Mouse (Mus musculus): ENCODE measurements around the gene Abraxas2. TPM values are rescaled to one million over a fixed set of nuclear protein-coding genes. Genes with fewer than 3 reads are reported as not detected.

Gene Abraxas2
- polyA plus RNA-seq, 1 experiment from 2014 or later = 40.7 TPM

DNA sequence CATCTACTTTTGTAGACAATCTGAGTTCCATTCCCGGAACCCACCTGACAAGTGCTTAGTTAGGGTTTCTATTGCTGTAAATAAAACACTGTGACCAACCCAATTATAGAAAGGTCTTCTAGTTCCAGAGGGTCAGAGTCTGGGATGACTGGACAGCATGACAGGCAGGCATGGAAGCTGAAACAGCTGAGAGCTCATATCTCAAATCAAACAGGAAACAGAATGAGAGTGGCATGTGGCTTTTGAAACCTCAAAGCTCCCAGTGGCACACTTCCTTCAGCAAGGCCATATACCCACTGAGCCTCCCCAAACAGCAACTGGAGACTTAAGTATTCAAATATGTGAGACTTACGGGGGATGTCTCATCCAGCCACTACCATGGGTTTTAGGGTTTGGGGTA lies 14.0 kb downstream of the Abraxas2 start:
- Histone ChIP-seq H3K4me1 (ENCODE audit: control insufficient read depth, insufficient read depth, low read length) (no peaks in the 10 kb centered on the region), H3K27me3 (ENCODE audit: control insufficient read depth, insufficient read depth, low read length) (no peaks in the 10 kb centered on the region)
- ATAC-seq (ENCODE audit: insufficient number of reproducible peaks, low FRiP score, low TSS enrichment, low read depth) = no peak

DNA sequence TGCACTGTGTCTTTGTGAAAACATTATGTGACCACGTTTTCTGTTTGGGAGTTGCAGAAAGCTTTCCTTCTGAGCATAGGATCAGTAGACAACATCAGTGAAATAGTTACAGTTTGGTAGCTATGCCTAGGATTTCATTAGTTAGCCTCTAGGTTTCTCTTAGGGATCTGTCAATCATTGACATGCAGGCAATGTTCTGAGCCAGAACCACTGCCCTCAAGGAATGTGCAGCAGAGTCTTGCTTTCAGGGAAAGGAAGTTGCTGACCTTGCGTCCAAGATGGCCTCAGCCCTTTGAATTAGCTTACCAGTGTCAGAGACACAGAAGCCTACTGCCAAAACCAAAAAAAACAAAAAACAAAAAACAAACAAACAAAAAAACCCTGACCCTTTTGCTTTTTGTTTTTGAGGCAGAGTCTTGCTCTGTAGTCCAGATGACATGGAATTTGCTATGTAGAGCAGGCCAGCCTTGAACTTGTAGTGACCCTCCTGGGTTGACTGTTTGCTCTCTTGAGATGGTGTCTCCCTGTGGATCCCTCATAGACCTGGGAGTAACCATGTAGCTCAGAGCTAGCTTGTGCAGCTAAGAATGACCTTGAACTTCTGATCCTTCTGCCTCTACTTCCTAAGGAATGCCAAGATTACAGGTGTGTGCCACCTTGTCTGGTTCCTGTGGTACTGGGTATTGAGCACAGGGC lies 16.5 kb downstream of the Abraxas2 start:
- ATAC-seq (ENCODE audit: insufficient number of reproducible peaks, low FRiP score, low TSS enrichment, low read depth) = no peak
- H3K27me3 ChIP-seq (ENCODE audit: control insufficient read depth, insufficient read depth, low read length) = no peaks in the 10 kb centered on the region

More for the DNA sequence above, 14.0 kb downstream of the Abraxas2 start:
- H3K36me3 ChIP-seq (ENCODE audit: control insufficient read depth, insufficient read depth, low read length) = peaks cover 18% of the 10 kb centered on the region
- no peak for DNase-seq (ENCODE audit: low spot score)
- WGBS = 96% methylated on average over 2 of the region's 2 CpGs
- H3K9ac ChIP-seq (ENCODE audit: low read length) = no peak overlapping the region
- H3K4me2 ChIP-seq (ENCODE audit: low read depth, severe bottlenecking) = no peak overlapping the region
- no peak overlapping the region for H3K4me3 ChIP-seq (ENCODE audit: low read depth, low read length)
- no peaks in the 10 kb centered on the region for H3K9me3 ChIP-seq (ENCODE audit: control insufficient read depth, low read length)
- no peak overlapping the region for H3K27ac ChIP-seq (replicated peaks; ENCODE audit: low read depth, low read length)

DNA sequence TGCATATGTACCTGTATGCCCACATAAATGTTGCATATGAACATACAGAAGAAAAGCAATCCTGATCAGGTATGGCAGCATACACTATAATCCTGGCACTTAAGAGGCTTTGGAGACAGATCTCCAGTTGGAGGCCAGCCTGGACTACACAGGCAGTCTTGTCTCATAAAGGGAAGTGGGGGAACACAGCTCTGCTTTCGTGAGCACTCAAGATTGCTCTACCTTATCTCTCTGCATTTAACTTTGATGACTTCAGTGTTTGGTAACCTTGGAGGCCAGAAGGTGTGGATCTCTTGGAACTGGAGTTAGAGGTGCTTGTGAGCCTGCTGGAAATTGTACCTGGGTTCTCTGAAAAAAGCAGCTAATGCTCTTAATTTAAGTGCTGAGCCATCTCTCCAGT lies 21.3 kb downstream of the Abraxas2 start:
- ATAC-seq (ENCODE audit: insufficient number of reproducible peaks, low FRiP score, low TSS enrichment, low read depth) (no peak), DNase-seq (ENCODE audit: low spot score) (no peak)
- Histone ChIP-seq H3K4me1 (ENCODE audit: control insufficient read depth, insufficient read depth, low read length) (no peaks in the 10 kb centered on the region), H3K27ac (replicated peaks; ENCODE audit: low read depth, low read length) (no peak overlapping the region), H3K4me2 (ENCODE audit: low read depth, severe bottlenecking) (no peak overlapping the region), H3K4me3 (ENCODE audit: low read depth, low read length) (no peak overlapping the region), H3K9me3 (ENCODE audit: control insufficient read depth, low read length) (no peaks in the 10 kb centered on the region), H3K27me3 (ENCODE audit: control insufficient read depth, insufficient read depth, low read length) (no peaks in the 10 kb centered on the region), H3K9ac (ENCODE audit: low read length) (no peak overlapping the region), H3K36me3 (ENCODE audit: control insufficient read depth, insufficient read depth, low read length) (peaks cover 29% of the 10 kb centered on the region)
- 89% methylated on average over 1 of the region's 1 CpGs for whole genome bisulfite sequencing

More for the DNA sequence above, 16.5 kb downstream of the Abraxas2 start:
- H3K27ac ChIP-seq (replicated peaks; ENCODE audit: low read depth, low read length) = no peak overlapping the region
- WGBS = 91% methylated on average over 2 of the region's 2 CpGs
- H3K9me3 ChIP-seq (ENCODE audit: control insufficient read depth, low read length) = no peaks in the 10 kb centered on the region
- no peak for DNase-seq (ENCODE audit: low spot score)
- no peak overlapping the region for H3K4me2 ChIP-seq (ENCODE audit: low read depth, severe bottlenecking)
- H3K4me3 ChIP-seq (ENCODE audit: low read depth, low read length) = no peak overlapping the region
- no peak overlapping the region for H3K9ac ChIP-seq (ENCODE audit: low read length)
- no peaks in the 10 kb centered on the region for H3K4me1 ChIP-seq (ENCODE audit: control insufficient read depth, insufficient read depth, low read length)
- H3K36me3 ChIP-seq (ENCODE audit: control insufficient read depth, insufficient read depth, low read length) = peaks cover 16% of the 10 kb centered on the region

DNA sequence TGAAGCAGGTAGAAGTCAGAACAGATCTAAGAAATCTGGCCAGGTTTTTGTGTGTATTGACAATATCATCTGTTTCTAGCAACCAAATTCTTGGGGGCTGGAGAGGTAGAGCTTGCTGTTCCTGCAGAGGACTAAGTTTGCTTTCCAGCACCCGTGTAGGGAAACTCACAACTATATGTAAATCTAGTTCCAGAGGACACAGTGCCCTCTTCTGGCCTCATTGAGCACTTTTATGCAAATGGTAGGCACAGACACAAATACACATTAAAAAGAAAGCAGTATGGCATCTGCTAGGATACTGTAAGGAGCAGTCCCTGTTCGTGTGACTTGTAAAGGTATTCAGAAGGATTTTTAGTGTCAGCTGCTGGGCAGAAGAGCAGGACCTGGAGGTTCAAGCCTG lies 23.3 kb downstream of the Abraxas2 start:
- 76% methylated on average over 2 of the region's 2 CpGs for WGBS
- ATAC-seq (ENCODE audit: insufficient number of reproducible peaks, low FRiP score, low TSS enrichment, low read depth) (no peak), DNase-seq (ENCODE audit: low spot score) (no peak)
- Histone ChIP-seq H3K4me2 (ENCODE audit: low read depth, severe bottlenecking) (no peak overlapping the region), H3K9ac (ENCODE audit: low read length) (no peak overlapping the region), H3K27ac (replicated peaks; ENCODE audit: low read depth, low read length) (no peak overlapping the region), H3K36me3 (ENCODE audit: control insufficient read depth, insufficient read depth, low read length) (peaks cover 20% of the 10 kb centered on the region), H3K4me1 (ENCODE audit: control insufficient read depth, insufficient read depth, low read length) (no peaks in the 10 kb centered on the region), H3K9me3 (ENCODE audit: control insufficient read depth, low read length) (no peaks in the 10 kb centered on the region), H3K27me3 (ENCODE audit: control insufficient read depth, insufficient read depth, low read length) (no peaks in the 10 kb centered on the region), H3K4me3 (ENCODE audit: low read depth, low read length) (no peak overlapping the region)

DNA sequence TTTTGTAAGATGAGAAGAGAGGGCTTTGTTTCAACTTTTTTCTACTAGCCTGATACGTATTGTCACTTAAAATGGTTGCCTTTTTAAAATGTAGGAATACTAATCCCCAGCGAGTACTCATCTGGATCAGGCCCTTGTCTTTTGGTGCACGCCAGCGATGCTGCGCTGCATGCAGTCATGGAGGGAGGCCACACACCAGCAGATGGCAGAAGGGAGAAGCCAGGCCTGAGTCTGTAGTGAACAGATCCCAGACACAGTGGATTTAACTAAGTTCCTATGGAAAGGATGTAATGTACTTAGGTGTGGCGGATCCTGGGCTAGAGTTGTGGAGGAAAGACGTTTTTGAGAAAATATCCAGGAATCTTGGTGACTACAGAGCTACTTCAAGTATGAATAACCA lies 25.0 kb downstream of the Abraxas2 start:
- H3K36me3 ChIP-seq (ENCODE audit: control insufficient read depth, insufficient read depth, low read length) = peaks cover 18% of the 10 kb centered on the region
- ATAC-seq (ENCODE audit: insufficient number of reproducible peaks, low FRiP score, low TSS enrichment, low read depth) = no peak
- 94% methylated on average over 7 of the region's 7 CpGs for WGBS
- H3K4me3 ChIP-seq (ENCODE audit: low read depth, low read length) = no peak overlapping the region
- no peaks in the 10 kb centered on the region for H3K27me3 ChIP-seq (ENCODE audit: control insufficient read depth, insufficient read depth, low read length)
- no peak for DNase-seq (ENCODE audit: low spot score)
- H3K9me3 ChIP-seq (ENCODE audit: control insufficient read depth, low read length) = no peaks in the 10 kb centered on the region
- H3K9ac ChIP-seq (ENCODE audit: low read length) = no peak overlapping the region
- no peaks in the 10 kb centered on the region for H3K4me1 ChIP-seq (ENCODE audit: control insufficient read depth, insufficient read depth, low read length)
- no peak overlapping the region for H3K4me2 ChIP-seq (ENCODE audit: low read depth, severe bottlenecking)
- no peak overlapping the region for H3K27ac ChIP-seq (replicated peaks; ENCODE audit: low read depth, low read length)

DNA sequence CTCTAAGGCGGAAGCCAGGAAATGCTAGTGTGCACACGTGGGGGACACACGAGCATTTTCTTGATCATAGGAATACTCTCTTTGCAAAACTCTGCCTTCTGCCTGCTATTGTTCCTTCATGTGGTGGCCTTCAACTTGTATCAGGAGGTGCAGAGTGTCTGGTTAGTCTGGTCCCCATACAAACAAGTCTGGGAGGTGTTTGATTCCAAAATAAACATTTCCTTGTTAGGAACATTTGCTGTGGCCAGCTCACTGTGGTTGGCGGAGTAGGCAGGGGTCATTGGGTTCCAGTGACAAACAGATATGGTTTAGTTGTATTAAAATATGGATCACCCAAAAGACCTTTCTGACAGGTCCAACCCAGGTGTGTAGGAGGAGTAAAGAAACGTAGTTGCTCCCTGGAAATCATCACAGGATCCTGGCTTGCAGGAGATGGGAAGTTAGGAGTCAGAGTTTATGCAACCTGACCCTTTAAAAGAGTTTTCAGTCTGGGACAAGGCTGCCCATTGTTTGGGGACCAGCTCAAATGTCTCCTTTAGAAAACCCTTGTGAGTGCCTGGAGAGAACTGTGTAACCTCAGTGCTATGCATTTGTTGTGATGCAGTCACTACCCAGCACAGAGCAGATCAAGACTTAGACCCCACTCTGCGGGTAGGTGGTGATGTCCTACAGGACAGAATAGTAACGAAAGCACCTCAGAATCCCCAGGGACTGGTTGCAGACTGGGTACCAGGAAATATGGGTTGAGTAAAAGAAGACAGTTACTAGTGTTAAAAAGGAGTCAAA lies 28.2 kb downstream of the Abraxas2 start:
- Histone ChIP-seq H3K4me1 (ENCODE audit: control insufficient read depth, insufficient read depth, low read length) (no peaks in the 10 kb centered on the region), H3K4me2 (ENCODE audit: low read depth, severe bottlenecking) (no peak overlapping the region), H3K27me3 (ENCODE audit: control insufficient read depth, insufficient read depth, low read length) (no peaks in the 10 kb centered on the region), H3K4me3 (ENCODE audit: low read depth, low read length) (no peak overlapping the region), H3K9me3 (ENCODE audit: control insufficient read depth, low read length) (no peaks in the 10 kb centered on the region), H3K9ac (ENCODE audit: low read length) (no peak overlapping the region), H3K36me3 (ENCODE audit: control insufficient read depth, insufficient read depth, low read length) (peaks cover 7% of the 10 kb centered on the region; the same call in 1 of the 2 replicates), H3K27ac (replicated peaks; ENCODE audit: low read depth, low read length) (peak overlapping the region; percentile 68)
- 74% methylated on average over 7 of the region's 7 CpGs for WGBS
- ATAC-seq (ENCODE audit: insufficient number of reproducible peaks, low FRiP score, low TSS enrichment, low read depth) (no peak), DNase-seq (ENCODE audit: low spot score) (no peak)

DNA sequence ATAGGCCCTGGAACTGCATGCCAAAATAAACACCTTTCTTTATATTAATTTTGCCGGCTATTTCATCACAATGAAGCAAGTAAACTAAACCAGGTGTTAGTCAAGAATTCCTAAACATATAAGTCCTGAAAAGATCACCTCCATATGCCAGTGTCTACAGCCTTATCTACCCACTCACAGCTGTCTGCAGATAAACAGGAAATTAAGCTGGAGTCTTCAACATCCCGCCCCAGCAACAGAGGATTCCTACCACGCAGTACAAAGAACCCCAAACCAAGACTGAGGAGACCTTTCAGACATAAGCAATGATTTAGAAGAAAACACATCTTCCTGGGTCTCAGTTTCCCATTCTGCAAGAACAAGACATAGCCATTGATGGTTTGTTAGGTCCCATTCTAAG lies 29.0 kb downstream of the Abraxas2 start:
- Histone ChIP-seq H3K4me2 (ENCODE audit: low read depth, severe bottlenecking) (no peak overlapping the region), H3K9ac (ENCODE audit: low read length) (no peak overlapping the region), H3K27ac (replicated peaks; ENCODE audit: low read depth, low read length) (peak overlapping the region; percentile 65), H3K36me3 (ENCODE audit: control insufficient read depth, insufficient read depth, low read length) (peaks cover 7% of the 10 kb centered on the region; the same call in 1 of the 2 replicates), H3K9me3 (ENCODE audit: control insufficient read depth, low read length) (no peaks in the 10 kb centered on the region), H3K27me3 (ENCODE audit: control insufficient read depth, insufficient read depth, low read length) (no peaks in the 10 kb centered on the region), H3K4me1 (ENCODE audit: control insufficient read depth, insufficient read depth, low read length) (no peaks in the 10 kb centered on the region), H3K4me3 (ENCODE audit: low read depth, low read length) (no peak overlapping the region)
- DNase-seq (ENCODE audit: low spot score) (no peak), ATAC-seq (ENCODE audit: insufficient number of reproducible peaks, low FRiP score, low TSS enrichment, low read depth) (no peak)
- WGBS = 77% methylated on average over 3 of the region's 3 CpGs

DNA sequence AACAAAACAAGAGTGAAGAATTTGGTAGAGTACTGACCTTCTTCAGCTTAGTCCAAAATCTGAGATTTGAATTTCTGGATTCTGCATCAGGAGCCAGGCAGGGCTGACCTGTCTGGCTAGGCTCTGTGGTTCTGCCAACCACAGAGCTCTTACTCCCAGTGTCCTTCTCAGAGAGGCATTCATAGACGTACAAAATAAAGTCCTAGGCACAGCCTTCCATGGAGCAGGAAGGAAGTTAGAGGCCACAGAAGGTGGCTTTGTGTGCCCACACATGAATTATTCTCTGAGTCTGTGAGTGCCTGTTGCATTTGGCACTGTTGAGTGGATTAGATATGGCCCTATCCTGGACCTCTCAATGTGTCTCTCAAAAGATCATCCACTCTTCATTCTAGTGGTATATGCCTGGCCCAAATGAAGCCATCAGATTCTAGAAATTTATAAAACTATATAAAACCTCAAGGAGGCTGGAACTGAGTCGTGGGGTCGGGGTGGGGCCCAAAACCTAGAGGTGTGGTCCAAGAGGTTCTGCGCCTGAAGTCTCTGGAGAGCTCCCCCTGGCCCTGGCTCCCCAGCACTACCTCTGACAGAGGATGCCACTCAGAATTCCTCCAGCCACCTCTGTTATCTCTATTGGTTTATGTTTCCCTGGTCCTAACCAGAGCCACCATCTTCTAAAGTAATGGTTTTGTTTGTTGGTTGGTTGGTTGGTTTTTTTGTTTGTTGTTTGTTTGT lies 29.7 kb downstream of the Abraxas2 start:
- no peak for ATAC-seq (ENCODE audit: insufficient number of reproducible peaks, low FRiP score, low TSS enrichment, low read depth)
- H3K27ac ChIP-seq (replicated peaks; ENCODE audit: low read depth, low read length) = no peak overlapping the region
- WGBS = 69% methylated on average over 4 of the region's 4 CpGs
- H3K27me3 ChIP-seq (ENCODE audit: control insufficient read depth, insufficient read depth, low read length) = no peaks in the 10 kb centered on the region
- H3K4me3 ChIP-seq (ENCODE audit: low read depth, low read length) = no peak overlapping the region
- H3K4me1 ChIP-seq (ENCODE audit: control insufficient read depth, insufficient read depth, low read length) = no peaks in the 10 kb centered on the region
- H3K9me3 ChIP-seq (ENCODE audit: control insufficient read depth, low read length) = no peaks in the 10 kb centered on the region
- no peak for DNase-seq (ENCODE audit: low spot score)
- no peak overlapping the region for H3K9ac ChIP-seq (ENCODE audit: low read length)
- no peak overlapping the region for H3K4me2 ChIP-seq (ENCODE audit: low read depth, severe bottlenecking)
- peaks cover 3% of the 10 kb centered on the region; the same call in 1 of the 2 replicates for H3K36me3 ChIP-seq (ENCODE audit: control insufficient read depth, insufficient read depth, low read length)
